16 mouse cellular contexts compared by ENCODE assay signal in genomic region chr17:66408400-66408799, GRCm38 (mm10). TPM values are rescaled to one million over a fixed set of nuclear protein-coding genes. Genes with fewer than 3 reads are reported as not detected.
"Had no signal": no experiment of that assay in that cellular context is flagged by ENCODE, and none has a peak within 500 bp of the region (broad histone marks: within the 10 kb centered on the region; RNA-seq: fewer than 3 reads in every experiment).

No protein-coding gene starts in this region.

- H3K4me1 ChIP-seq: liver, embryonic 15.5 days; megakaryocyte, embryonic 14.5 days had no signal

- H3K9ac ChIP-seq: liver, embryonic 15.5 days; midbrain, embryonic 13.5 days; neural tube, embryonic 13.5 days had no signal

- ATAC-seq: midbrain, embryonic 13.5 days had no signal

- H3K4me3 ChIP-seq: left cerebral cortex, adult 2 months; limb, embryonic 10.5 days; liver, embryonic 15.5 days; megakaryocyte, embryonic 14.5 days; midbrain, embryonic 13.5 days; neural tube, embryonic 13.5 days had no signal

- DNase-seq: kidney, adult 8-10 months; kidney, postnatal 25 days; lung, adult 2 months; retina, postnatal 1 day; right cerebral cortex, postnatal 4 days; spleen, adult 18-20 months; thymus, adult 18-20 months; thymus, postnatal 14 days had no signal

- H3K36me3 ChIP-seq: liver, embryonic 15.5 days had no signal

- H3K27ac ChIP-seq: left cerebral cortex, adult 2 months; limb, embryonic 10.5 days; liver, embryonic 15.5 days; macrophage; midbrain, embryonic 13.5 days; neural tube, embryonic 13.5 days had no signal

- H3K9me3 ChIP-seq: limb, embryonic 10.5 days; liver, embryonic 15.5 days; midbrain, embryonic 13.5 days; neural tube, embryonic 13.5 days had no signal

- H3K4me2 ChIP-seq: liver, embryonic 11.5 days; liver, embryonic 15.5 days; midbrain, embryonic 13.5 days; neural tube, embryonic 13.5 days had no signal

- H3K27me3 ChIP-seq: midbrain, embryonic 13.5 days had no signal

RNA-seq across cellular contexts. Expression of gene Mtcl1, which starts 41.1 kb away (rescaled TPM):
- polyA plus RNA-seq: macrophage had no signal
